Mouse (Mus musculus) myocyte (in vitro differentiated cells): ENCODE measurements around the gene Pif1.

Source experiments
- CEBPB ChIP-seq: IDR thresholded peaks from 2 replicates; pipeline ENCODE4 v1.6.1; 2011; ENCODE audit warnings: mild to moderate bottlenecking, moderate library complexity; ENCODE audit not compliant: poor library complexity, insufficient read depth, severe bottlenecking
- E2F4 ChIP-seq: IDR thresholded peaks from one replicate; pipeline ENCODE4 v1.6.1; 2011; ENCODE audit warnings: mild to moderate bottlenecking, control low read depth, moderate library complexity; ENCODE audit not compliant: insufficient read depth
- MAX ChIP-seq: IDR thresholded peaks from one replicate; pipeline ENCODE4 v1.6.1; 2011; ENCODE audit warnings: low read depth, mild to moderate bottlenecking, control low read depth
- MYOD1 ChIP-seq, 3 experiments: IDR thresholded peaks; one replicate each; pipeline ENCODE4 v1.6.1; 2011; ENCODE audit warnings: control low read depth in 2 of 3, low read depth in 2 of 3, mild to moderate bottlenecking in 2 of 3, moderate library complexity in 1 of 3; ENCODE audit not compliant: insufficient read length in 2 of 3, control insufficient read depth in 1 of 3
- MYOG ChIP-seq, 3 experiments: IDR thresholded peaks; one replicate each; pipeline ENCODE4 v1.6.1; 2011; ENCODE audit warnings: control low read depth in 2 of 3, low read depth in 2 of 3, mild to moderate bottlenecking in 2 of 3; ENCODE audit not compliant: insufficient read length in 2 of 3, control insufficient read depth in 1 of 3, insufficient read depth in 1 of 3
- POLR2A ChIP-seq: IDR thresholded peaks from one replicate; pipeline ENCODE4 v1.6.1; 2011; ENCODE audit warnings: low read depth, mild to moderate bottlenecking, control low read depth, moderate library complexity; ENCODE audit not compliant: insufficient read length
- POLR2AphosphoS2 ChIP-seq: IDR thresholded peaks from one replicate; pipeline ENCODE4 v1.6.1; 2011; ENCODE audit warnings: low read depth, control low read depth; ENCODE audit not compliant: insufficient read length
- REST ChIP-seq: IDR thresholded peaks from one replicate; pipeline ENCODE4 v1.6.1; 2011; ENCODE audit warnings: mild to moderate bottlenecking, control low read depth, moderate library complexity; ENCODE audit not compliant: insufficient read depth, insufficient read length
- SRF ChIP-seq: IDR thresholded peaks from one replicate; pipeline ENCODE4 v1.6.1; 2011; ENCODE audit warnings: low read depth; ENCODE audit not compliant: control insufficient read depth, insufficient read length
- TCF12 ChIP-seq: IDR thresholded peaks from one replicate; pipeline ENCODE4 v1.6.1; 2011; ENCODE audit warnings: mild to moderate bottlenecking, control low read depth; ENCODE audit not compliant: poor library complexity, insufficient read depth, severe bottlenecking
- TCF3 ChIP-seq: IDR thresholded peaks from one replicate; pipeline ENCODE4 v1.6.1; 2011; ENCODE audit warnings: low read depth, control low read depth; ENCODE audit not compliant: insufficient read length
- USF1 ChIP-seq: IDR thresholded peaks from one replicate; pipeline ENCODE4 v1.6.1; 2011; ENCODE audit warnings: low read depth, mild to moderate bottlenecking, control low read depth, moderate library complexity

- TF ChIP-seq SRF (no peak), MAX (no peak), POLR2A (no peak), MYOG (IDR thresholded peaks at IDR 0.05; ENCODE audit: control insufficient read depth in 1 of 3, insufficient read depth in 1 of 3, insufficient read length in 2 of 3, low read depth in 2 of 3) (no peak), E2F4 (no peak), TCF12 (no peak), CEBPB (no peak), MYOD1 (IDR thresholded peaks at IDR 0.05; ENCODE audit: control insufficient read depth in 1 of 3, insufficient read length in 2 of 3, low read depth in 2 of 3) (no peak), POLR2AphosphoS2 (no peak), REST (no peak), USF1 (no peak), TCF3 (no peak)
Observed at GRCm38 (mm10) chr9:65572837-65573236, 14.1 kb upstream of the Pif1 start.
